8 mouse cellular contexts compared by ENCODE assay signal in the genomic region with DNA sequence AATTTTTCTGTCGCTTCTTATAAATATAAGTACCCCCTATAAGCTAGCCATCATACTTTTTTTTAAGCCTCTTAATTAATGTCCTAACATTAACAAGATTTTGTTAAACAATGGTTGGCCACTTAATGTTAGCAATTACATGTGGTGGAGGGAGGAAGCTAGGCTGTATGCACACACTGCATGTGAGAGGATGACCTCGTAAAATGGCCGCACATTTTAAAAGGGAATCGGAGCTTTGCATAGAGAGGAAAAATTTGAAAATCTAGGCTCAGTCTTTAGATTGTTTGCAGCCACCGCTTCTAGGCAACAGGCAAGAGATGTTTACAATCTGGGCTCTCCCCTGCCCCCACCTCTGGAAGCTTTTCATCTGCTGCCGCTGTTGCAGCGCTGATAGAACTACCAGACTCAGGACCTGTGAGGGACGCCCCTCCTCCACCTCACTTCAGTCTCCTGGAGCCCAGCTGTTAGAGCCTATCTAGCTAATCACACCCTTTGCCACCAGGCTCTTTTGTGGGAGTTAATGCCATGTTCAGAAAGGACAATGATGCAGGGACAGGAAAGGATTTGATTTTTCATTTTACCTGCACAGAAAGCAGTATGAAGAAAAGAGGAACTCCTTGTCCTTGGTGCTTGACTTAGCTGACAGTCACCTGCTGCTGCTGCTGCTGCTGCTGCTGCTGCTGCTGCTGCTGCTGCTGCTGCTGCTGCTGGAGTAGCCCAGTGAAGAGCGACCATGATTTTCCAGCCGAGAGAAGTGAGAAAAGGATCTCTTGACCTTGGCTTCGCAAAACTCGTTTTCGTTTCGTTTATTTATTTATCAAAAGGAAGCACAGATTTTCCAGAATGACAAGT.
DNase-seq lines count a peak whose midpoint lies in the region; ATAC-seq and TF ChIP-seq lines count a peak whose summit lies in the region.

No protein-coding gene starts in this region.

- H3K27ac ChIP-seq in embryonic facial prominence, embryonic 12.5 days, result no peak overlapping the region
- H3K27ac ChIP-seq in heart, embryonic 15.5 days, result no peak overlapping the region
- no peak overlapping the region for H3K27ac ChIP-seq in left cerebral cortex, adult 2 months

- H3K27me3 ChIP-seq in embryonic facial prominence, embryonic 12.5 days, result no peaks in the 10 kb centered on the region
- no peaks in the 10 kb centered on the region for H3K27me3 ChIP-seq in heart, embryonic 15.5 days

- no peak for TF ChIP-seq CTCF in left cerebral cortex, adult 2 months (IDR thresholded peaks at IDR 0.05)

- intact Hi-C loops in heart, postnatal 25 days (cut with DNase I), result loop anchor here (10.0 kb wide), 1 partner anchor 98 kb away; no protein-coding TSS in a partner anchor
- intact Hi-C loops in left cerebral cortex, adult 2 months (cut with DNase I), result loop anchor here (5.0 kb wide), 1 partner anchor 91 kb away; the partner anchor contains the start of gene Cxxc4

- DNase-seq in heart, adult 11 months, result peak; percentile 88
- DNase-seq in heart, postnatal 25 days (ENCODE audit: low spot score), result no peak
- peak; percentile 34 to 57 for DNase-seq in left cerebral cortex, adult 2 months (ENCODE audit: extremely low spot score in 1 of 2, low spot score in 2 of 2)
- DNase-seq in lung, postnatal 14 days, result peak; percentile 4
- peak; percentile 51 for DNase-seq in right cerebral cortex, postnatal 14 days
- DNase-seq in thymus, postnatal 14 days, result no peak

- peak overlapping the region; percentile 48 for H3K4me2 ChIP-seq in embryonic facial prominence, embryonic 12.5 days (replicated peaks)
- peak overlapping the region; percentile 62 for H3K4me2 ChIP-seq in heart, embryonic 15.5 days

- WGBS in embryonic facial prominence, embryonic 12.5 days, result 18% methylated on average over 14 of the region's 14 CpGs
- WGBS in heart, embryonic 15.5 days, result 15% methylated on average over 14 of the region's 14 CpGs

- H3K9me3 ChIP-seq in embryonic facial prominence, embryonic 12.5 days, result no peaks in the 10 kb centered on the region
- no peaks in the 10 kb centered on the region for H3K9me3 ChIP-seq in heart, embryonic 15.5 days (replicated peaks)

- H3K9ac ChIP-seq in embryonic facial prominence, embryonic 12.5 days, result no peak overlapping the region
- H3K9ac ChIP-seq in heart, embryonic 15.5 days, result peak overlapping the region; percentile 25; the same call in 1 of the 2 replicates

- peak overlapping the region; percentile 31 for H3K4me3 ChIP-seq in embryonic facial prominence, embryonic 12.5 days
- H3K4me3 ChIP-seq in heart, embryonic 15.5 days, result peak overlapping the region; percentile 44
- H3K4me3 ChIP-seq in left cerebral cortex, adult 2 months, result peak overlapping the region; percentile 31

- ATAC-seq in embryonic facial prominence, embryonic 12.5 days (ENCODE audit: insufficient number of reproducible peaks, insufficient read depth, low FRiP score, low TSS enrichment), result peak; percentile 88
- ATAC-seq in heart, embryonic 15.5 days (replicated peaks; ENCODE audit: insufficient number of reproducible peaks, insufficient read depth, low FRiP score, low read depth), result 0 out of 2 replicates have a peak, but pooled peaks have one; percentile 66

- H3K36me3 ChIP-seq in embryonic facial prominence, embryonic 12.5 days, result no peaks in the 10 kb centered on the region
- no peaks in the 10 kb centered on the region for H3K36me3 ChIP-seq in heart, embryonic 15.5 days

- peaks cover 6% of the 10 kb centered on the region; the same call in 1 of the 2 replicates for H3K4me1 ChIP-seq in embryonic facial prominence, embryonic 12.5 days
- peaks cover 7% of the 10 kb centered on the region for H3K4me1 ChIP-seq in heart, embryonic 15.5 days (replicated peaks)

Comparison
In these comparisons a context has a peak if more than half of its experiments do, and no peak if none do; other contexts are left out.
1. DNase-seq: peak in heart, adult 11 months (single experiment), left cerebral cortex, adult 2 months (2 of 2), lung, postnatal 14 days (single experiment) and right cerebral cortex, postnatal 14 days (single experiment); none in heart, postnatal 25 days (single experiment) and thymus, postnatal 14 days (single experiment).
2. Peak in every context shown above with its lines, with median percentiles within 50 percentile points of each other: H3K4me3 ChIP-seq.